Mouse (Mus musculus): ENCODE results near the gene Hoxd4. TPM values are rescaled to one million over a fixed set of nuclear protein-coding genes. Genes with fewer than 3 reads are reported as not detected.

Gene Hoxd4
- total RNA-seq (2021) = 13.9 and 17.8 TPM in 2 replicates
- long read RNA-seq, experiment 1, partial matches to known transcripts = 0 of 2 reads
- long read RNA-seq, experiment 1, other reads (novel, unspliced or antisense) = 2 of 2 reads
- long read RNA-seq, experiment 2, partial matches to known transcripts = 0 of 1 reads
- long read RNA-seq, experiment 2, other reads (novel, unspliced or antisense) = 1 of 1 reads

GRCm38 (mm10) chr2:74711721-74712621 lies at the start of gene Hoxd4, which contains the start of gene Hoxd3:
Hoxd4 (plus strand) TSS chr2:74711929.
Hoxd3 (plus strand) TSS chr2:74711927.
- peak; percentile 81 for DNase-seq

- peak; percentile 71 for DNase-seq
These were observed 48.3 kb upstream of the Hoxd4 start for GRCm38 (mm10) chr2:74663291-74663925.

GRCm38 (mm10) chr2:74666411-74666810 lies 45.3 kb upstream of the Hoxd4 start:
- no peak for DNase-seq

- no peak for DNase-seq
These were observed 44.4 kb upstream of the Hoxd4 start for GRCm38 (mm10) chr2:74667191-74667841.

GRCm38 (mm10) chr2:74667842-74668357 lies 43.8 kb upstream of the Hoxd4 start, which contains the start of gene Hoxd13:
Hoxd13 (plus strand) TSS chr2:74668310.
- no peak for DNase-seq

- no peak for DNase-seq
These were observed 43.1 kb upstream of the Hoxd4 start for GRCm38 (mm10) chr2:74668370-74669229.

GRCm38 (mm10) chr2:74669230-74669578 lies 42.5 kb upstream of the Hoxd4 start:
- no peak for DNase-seq

- DNase-seq = no peak
These were observed 42.0 kb upstream of the Hoxd4 start for GRCm38 (mm10) chr2:74669650-74670235.

GRCm38 (mm10) chr2:74670632-74671188 lies 41.0 kb upstream of the Hoxd4 start:
- DNase-seq = no peak

- DNase-seq = no peak
These were observed 39.9 kb upstream of the Hoxd4 start for GRCm38 (mm10) chr2:74671847-74672246.

- DNase-seq = peak; percentile 75
These were observed 39.0 kb upstream of the Hoxd4 start for GRCm38 (mm10) chr2:74672481-74673362.

GRCm38 (mm10) chr2:74673835-74674425 lies 37.8 kb upstream of the Hoxd4 start:
- DNase-seq = no peak

GRCm38 (mm10) chr2:74674881-74675665 lies 36.7 kb upstream of the Hoxd4 start, which contains the start of gene Hoxd12:
Hoxd12 (plus strand) TSS chr2:74675013.
- no peak for DNase-seq

GRCm38 (mm10) chr2:74675666-74676282 lies 36.0 kb upstream of the Hoxd4 start:
- DNase-seq = no peak

GRCm38 (mm10) chr2:74676376-74677052 lies 35.2 kb upstream of the Hoxd4 start:
- no peak for DNase-seq

GRCm38 (mm10) chr2:74677106-74677505 lies 34.6 kb upstream of the Hoxd4 start:
- no peak for DNase-seq

All from adrenal gland, postnatal 14 days (tissue).